Mouse (Mus musculus) megakaryocyte-erythroid progenitor cell, adult 5-6 weeks (primary cell): ENCODE measurements around the gene Pa2g4. TPM values are rescaled to one million over a fixed set of nuclear protein-coding genes. Genes with fewer than 3 reads are reported as not detected.

Experiments
- ATAC-seq: replicated peaks from 2 replicates; pipeline ENCODE4 v1.8.0; 2016; ENCODE audit warnings: mild to moderate bottlenecking, inconsistent platforms; ENCODE audit not compliant: severe bottlenecking, poor library complexity, low FRiP score, low TSS enrichment
- total RNA-seq, 2 experiments: library from RNA; stranded (forward) in 1 of 2; stranded (reverse) in 1 of 2; fragments of 200-1000, 215-1000 nt in 1 of 2; fragments of >200 nt in 1 of 2; fragmentation: Nextera tagmentation in 1 of 2; gene quantifications; 2 replicates each; pipeline ENCODE4 v1.2.3; 2014 to 2017

Gene Pa2g4
- total RNA-seq, 2 experiments from 2014 or later, result 426 to 446 TPM

DNA sequence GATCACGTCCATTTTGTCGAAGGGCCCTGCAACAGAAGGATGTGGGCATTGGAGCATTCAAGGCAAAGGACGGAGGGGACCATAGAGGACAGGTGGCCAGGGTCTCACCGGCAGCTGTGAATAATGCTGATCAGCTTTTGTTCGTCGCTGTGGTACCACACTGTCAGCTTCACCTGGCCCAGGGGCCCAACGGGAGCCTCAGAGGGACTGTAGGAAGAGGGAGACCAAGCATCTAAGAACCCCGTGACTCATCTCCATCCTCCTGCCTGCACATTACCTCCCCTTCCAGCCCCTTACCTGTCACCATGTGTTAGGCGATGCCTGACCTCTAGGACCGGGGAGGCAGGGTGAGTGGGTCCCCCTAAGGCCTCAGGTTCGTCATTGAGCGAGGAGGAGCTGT lies 54.0 kb downstream of the Pa2g4 start:
- ATAC-seq, result no peak

- 0 out of 2 replicates have a peak, but pooled peaks have one; percentile 51 for ATAC-seq
Measured at GRCm38 (mm10) chr10:128511189-128511588, 54.6 kb downstream of the Pa2g4 start.

GRCm38 (mm10) chr10:128510301-128510700 lies 55.5 kb downstream of the Pa2g4 start:
- 0 out of 2 replicates have a peak, but pooled peaks have one; percentile 36 for ATAC-seq

DNA sequence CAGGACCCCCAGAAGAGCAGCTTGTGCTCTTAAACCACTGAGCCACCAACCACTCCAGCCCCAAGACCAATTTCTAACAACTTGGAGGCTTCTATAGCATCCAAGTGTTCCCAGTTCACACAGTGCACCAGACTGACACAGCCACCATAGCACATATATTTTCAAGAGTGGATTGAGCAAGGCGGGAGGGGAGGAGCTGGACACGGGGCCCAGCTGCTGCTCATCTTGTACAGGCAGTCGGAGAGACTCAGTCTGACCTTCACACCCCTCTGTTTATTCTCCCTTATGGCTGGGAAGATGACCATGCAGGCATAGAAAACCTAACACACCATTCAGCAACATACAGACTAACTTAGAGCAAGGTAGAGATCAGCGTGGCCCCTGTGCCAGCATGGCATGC lies 56.0 kb downstream of the Pa2g4 start:
- ATAC-seq, result no peak

DNA sequence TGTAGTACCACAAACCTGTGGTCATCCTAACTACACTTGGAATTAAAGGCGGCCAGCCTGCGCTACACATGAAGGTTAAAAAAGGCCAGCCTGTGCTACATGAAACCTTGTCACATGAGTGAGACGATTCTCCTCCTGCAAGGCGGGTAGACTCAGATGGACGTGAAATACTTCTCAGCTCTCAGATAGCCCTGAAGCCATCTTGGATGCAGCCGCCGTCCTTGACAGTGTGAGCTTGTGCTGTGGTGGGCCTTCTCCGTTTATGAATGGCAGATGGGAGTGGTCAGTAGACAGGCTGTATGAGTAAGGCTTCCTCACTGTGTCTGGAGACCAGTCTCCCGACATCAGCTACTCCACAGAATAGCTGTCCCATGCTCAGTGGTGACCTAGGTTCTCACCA lies 56.6 kb downstream of the Pa2g4 start:
- ATAC-seq, result no peak

DNA sequence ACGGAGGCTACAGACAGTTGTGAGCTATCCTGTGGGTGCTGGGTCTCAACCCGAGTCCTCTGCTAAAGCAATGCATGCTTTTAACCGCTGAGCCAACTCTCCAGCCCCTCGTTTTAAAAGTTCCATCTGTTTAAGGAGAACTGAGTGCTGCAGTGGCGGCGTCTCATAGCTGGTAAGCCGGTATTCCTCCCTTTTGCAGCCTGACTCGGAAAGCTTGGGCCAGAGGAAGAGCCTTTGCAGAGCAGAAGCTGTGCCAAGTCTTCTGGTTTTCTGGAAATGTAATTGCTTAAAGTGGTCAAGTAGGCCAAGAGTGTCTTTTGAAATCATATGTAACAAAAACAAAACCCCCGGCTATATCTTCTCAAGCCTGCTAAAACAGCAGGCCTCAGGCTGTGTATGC lies 57.5 kb downstream of the Pa2g4 start:
- ATAC-seq, result no peak

Other genes with a start within 250 kb of the Pa2g4 start
- 62.8 and 95.5 TPM in 2 replicates for gene Cnpy2, start 243.5 kb downstream of the Pa2g4 start, total RNA-seq (2014; fragmentation: Nextera tagmentation)
- gene Cnpy2, start 243.5 kb downstream of the Pa2g4 start, total RNA-seq (2017), result 86.0 and 87.5 TPM in 2 replicates
- gene Cs, start 228.3 kb downstream of the Pa2g4 start, total RNA-seq (2014; fragmentation: Nextera tagmentation), result 226 and 251 TPM in 2 replicates
- 113 and 182 TPM in 2 replicates for gene Cs, start 228.3 kb downstream of the Pa2g4 start, total RNA-seq (2017)
- 12.9 and 16.8 TPM in 2 replicates for gene Coq10a, start 197.0 kb downstream of the Pa2g4 start, total RNA-seq (2014; fragmentation: Nextera tagmentation)
- gene Coq10a, start 197.0 kb downstream of the Pa2g4 start, total RNA-seq (2017), result 8.8 and 10.9 TPM in 2 replicates
- gene Ankrd52, start 188.9 kb downstream of the Pa2g4 start, total RNA-seq (2014; fragmentation: Nextera tagmentation), result 62.2 and 68.5 TPM in 2 replicates
- 8.3 and 11.7 TPM in 2 replicates for gene Ankrd52, start 188.9 kb downstream of the Pa2g4 start, total RNA-seq (2017)
- not detected in 2 replicates for gene Slc39a5, start 164.8 kb downstream of the Pa2g4 start, total RNA-seq (2014; fragmentation: Nextera tagmentation)
- gene Slc39a5, start 164.8 kb downstream of the Pa2g4 start, total RNA-seq (2017), result not detected in 2 replicates
- 63.0 and 130 TPM in 2 replicates for gene Nabp2, start 154.5 kb downstream of the Pa2g4 start, total RNA-seq (2014; fragmentation: Nextera tagmentation)
- gene Nabp2, start 154.5 kb downstream of the Pa2g4 start, total RNA-seq (2017), result 54.4 and 98.8 TPM in 2 replicates
- gene Rnf41, start 154.3 kb downstream of the Pa2g4 start, total RNA-seq (2014; fragmentation: Nextera tagmentation), result 20.9 and 21.6 TPM in 2 replicates
- gene Rnf41, start 154.3 kb downstream of the Pa2g4 start, total RNA-seq (2017), result 8.8 and 12.9 TPM in 2 replicates
- gene Smarcc2, start 106.7 kb downstream of the Pa2g4 start, total RNA-seq (2014; fragmentation: Nextera tagmentation), result 98.5 and 119 TPM in 2 replicates
- 62.9 and 73.3 TPM in 2 replicates for gene Smarcc2, start 106.7 kb downstream of the Pa2g4 start, total RNA-seq (2017)
- 655 and 828 TPM in 2 replicates for gene Myl6, start 71.8 kb downstream of the Pa2g4 start, total RNA-seq (2014; fragmentation: Nextera tagmentation)
- 663 and 819 TPM in 2 replicates for gene Myl6, start 71.8 kb downstream of the Pa2g4 start, total RNA-seq (2017)
- 3.7 and 6.3 TPM in 2 replicates for gene Myl6b, start 67.3 kb downstream of the Pa2g4 start, total RNA-seq (2014; fragmentation: Nextera tagmentation)
- 0.56 TPM in 1 of 2 replicates, not detected in the other for gene Myl6b, start 67.3 kb downstream of the Pa2g4 start, total RNA-seq (2017)
- 49.7 and 53.8 TPM in 2 replicates for gene Esyt1, start 40.1 kb downstream of the Pa2g4 start, total RNA-seq (2014; fragmentation: Nextera tagmentation)
- gene Esyt1, start 40.1 kb downstream of the Pa2g4 start, total RNA-seq (2017), result 59.2 and 66.2 TPM in 2 replicates
- gene Zc3h10, start 18.2 kb downstream of the Pa2g4 start, total RNA-seq (2014; fragmentation: Nextera tagmentation), result 5.6 and 6.7 TPM in 2 replicates
- 8.3 and 10.2 TPM in 2 replicates for gene Zc3h10, start 18.2 kb downstream of the Pa2g4 start, total RNA-seq (2017)
- gene Rpl41, start 16.7 kb downstream of the Pa2g4 start, total RNA-seq (2014; fragmentation: Nextera tagmentation), result 7,210 and 7,602 TPM in 2 replicates
- gene Rpl41, start 16.7 kb downstream of the Pa2g4 start, total RNA-seq (2017), result 3,211 and 3,934 TPM in 2 replicates
- 1.9 and 3.2 TPM in 2 replicates for gene Erbb3, start 23.7 kb upstream of the Pa2g4 start, total RNA-seq (2014; fragmentation: Nextera tagmentation)
- gene Erbb3, start 23.7 kb upstream of the Pa2g4 start, total RNA-seq (2017), result 0.09 and 1.2 TPM in 2 replicates
- 3,309 and 3,313 TPM in 2 replicates for gene Rps26, start 60.8 kb upstream of the Pa2g4 start, total RNA-seq (2014; fragmentation: Nextera tagmentation)
- 1,110 and 1,543 TPM in 2 replicates for gene Rps26, start 60.8 kb upstream of the Pa2g4 start, total RNA-seq (2017)
- 0.25 and 0.26 TPM in 2 replicates for gene Ikzf4, start 80.0 kb upstream of the Pa2g4 start, total RNA-seq (2014; fragmentation: Nextera tagmentation)
- 0.19 TPM in 1 of 2 replicates, not detected in the other for gene Ikzf4, start 80.0 kb upstream of the Pa2g4 start, total RNA-seq (2017)
- gene Suox, start 108.1 kb upstream of the Pa2g4 start, total RNA-seq (2014; fragmentation: Nextera tagmentation), result 7.0 and 7.8 TPM in 2 replicates
- 4.6 and 5.1 TPM in 2 replicates for gene Suox, start 108.1 kb upstream of the Pa2g4 start, total RNA-seq (2017)
- 16.2 and 22.1 TPM in 2 replicates for gene Rab5b, start 130.3 kb upstream of the Pa2g4 start, total RNA-seq (2014; fragmentation: Nextera tagmentation)
- gene Rab5b, start 130.3 kb upstream of the Pa2g4 start, total RNA-seq (2017), result 16.6 and 19.1 TPM in 2 replicates
- not detected in 2 replicates for gene Pmel, start 138.2 kb upstream of the Pa2g4 start, total RNA-seq (2014; fragmentation: Nextera tagmentation)
- not detected in 2 replicates for gene Pmel, start 138.2 kb upstream of the Pa2g4 start, total RNA-seq (2017)
- 68.6 and 94.9 TPM in 2 replicates for gene Cdk2, start 139.0 kb upstream of the Pa2g4 start, total RNA-seq (2014; fragmentation: Nextera tagmentation)
- 46.7 and 66.1 TPM in 2 replicates for gene Cdk2, start 139.0 kb upstream of the Pa2g4 start, total RNA-seq (2017)
- 10.6 and 11.4 TPM in 2 replicates for gene Dgka, start 178.9 kb upstream of the Pa2g4 start, total RNA-seq (2014; fragmentation: Nextera tagmentation)
- 1.0 and 6.1 TPM in 2 replicates for gene Dgka, start 178.9 kb upstream of the Pa2g4 start, total RNA-seq (2017)
- gene Pym1, start 181.9 kb upstream of the Pa2g4 start, total RNA-seq (2014; fragmentation: Nextera tagmentation), result 26.6 and 38.0 TPM in 2 replicates
- 27.0 and 58.4 TPM in 2 replicates for gene Pym1, start 181.9 kb upstream of the Pa2g4 start, total RNA-seq (2017)
- not detected in 2 replicates for gene Mmp19, start 224.9 kb upstream of the Pa2g4 start, total RNA-seq (2014; fragmentation: Nextera tagmentation)
- gene Mmp19, start 224.9 kb upstream of the Pa2g4 start, total RNA-seq (2017), result 0.05 and 0.23 TPM in 2 replicates
- 18.6 and 21.5 TPM in 2 replicates for gene Dnajc14, start 238.1 kb upstream of the Pa2g4 start, total RNA-seq (2014; fragmentation: Nextera tagmentation)
- 20.8 and 30.7 TPM in 2 replicates for gene Dnajc14, start 238.1 kb upstream of the Pa2g4 start, total RNA-seq (2017)
- gene Tmem198b, start 238.4 kb upstream of the Pa2g4 start, total RNA-seq (2014; fragmentation: Nextera tagmentation), result 4.6 and 6.9 TPM in 2 replicates
- 1.5 and 2.8 TPM in 2 replicates for gene Tmem198b, start 238.4 kb upstream of the Pa2g4 start, total RNA-seq (2017)